21 mouse cellular contexts compared by ENCODE assay signal in the genomic region with DNA sequence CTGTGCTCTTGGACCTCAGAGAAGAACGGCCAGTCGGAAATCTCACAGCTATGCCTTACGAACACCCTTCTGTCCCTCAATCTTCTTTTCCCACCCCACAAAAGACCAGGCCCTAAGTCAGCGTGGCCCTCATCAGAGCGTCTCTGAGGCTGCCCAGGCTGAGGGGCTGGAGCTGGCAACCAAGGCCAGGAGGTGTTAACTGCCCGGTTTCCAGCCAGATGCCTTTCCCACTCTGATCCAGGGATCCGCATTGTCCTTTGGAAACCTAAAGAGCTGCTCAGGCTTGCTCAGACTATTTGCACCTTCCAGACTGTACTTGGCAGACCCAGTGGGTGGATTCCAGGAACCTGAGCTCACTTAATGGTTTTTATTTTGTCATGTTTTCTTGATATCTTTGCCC.
DNase-seq lines count a peak whose midpoint lies in the region; ATAC-seq lines count a peak whose summit lies in the region.
"Had no signal": no experiment of that assay in that cellular context is flagged by ENCODE, and none has a peak within 500 bp of the region (broad histone marks: within the 10 kb centered on the region; RNA-seq: fewer than 3 reads in every experiment).

No protein-coding gene starts in this region.

- no peaks in the 10 kb centered on the region for H3K9me3 ChIP-seq in heart, embryonic 13.5 days
- no peaks in the 10 kb centered on the region for H3K9me3 ChIP-seq in intestine, embryonic 15.5 days
- no peaks in the 10 kb centered on the region for H3K9me3 ChIP-seq in hindbrain, embryonic 14.5 days (ENCODE audit: control insufficient read depth, low read length)
- H3K9me3 ChIP-seq: embryonic facial prominence, embryonic 13.5 days; G1E; limb, embryonic 13.5 days; liver, embryonic 15.5 days; megakaryocyte, embryonic 14.5 days had no signal

- H3K36me3 ChIP-seq in heart, embryonic 13.5 days, result peaks cover 58% of the 10 kb centered on the region
- peaks cover 3% of the 10 kb centered on the region; the same call in 1 of the 2 replicates for H3K36me3 ChIP-seq in intestine, embryonic 15.5 days
- H3K36me3 ChIP-seq in hindbrain, embryonic 14.5 days (replicated peaks; ENCODE audit: control insufficient read depth, insufficient read depth), result no peaks in the 10 kb centered on the region
- H3K36me3 ChIP-seq: G1E; liver, embryonic 15.5 days had no signal

- H3K27me3 ChIP-seq in heart, embryonic 13.5 days (replicated peaks), result no peaks in the 10 kb centered on the region
- no peaks in the 10 kb centered on the region for H3K27me3 ChIP-seq in intestine, embryonic 15.5 days (replicated peaks)
- no peaks in the 10 kb centered on the region for H3K27me3 ChIP-seq in hindbrain, embryonic 14.5 days (ENCODE audit: control insufficient read depth, insufficient read depth, low read length)
- H3K27me3 ChIP-seq: embryonic facial prominence, embryonic 13.5 days; limb, embryonic 13.5 days; liver, embryonic 15.5 days; megakaryocyte, embryonic 14.5 days had no signal

- H3K9ac ChIP-seq in heart, embryonic 13.5 days, result peak overlapping the region; percentile 48; the same call in 1 of the 2 replicates
- no peak overlapping the region for H3K9ac ChIP-seq in intestine, embryonic 15.5 days
- no peak overlapping the region for H3K9ac ChIP-seq in hindbrain, embryonic 14.5 days
- H3K9ac ChIP-seq: embryonic facial prominence, embryonic 13.5 days; limb, embryonic 13.5 days; liver, embryonic 15.5 days had no signal

- no peak for ATAC-seq in heart, embryonic 13.5 days (ENCODE audit: extremely low read depth, insufficient number of reproducible peaks, low FRiP score, low TSS enrichment)
- no peak for ATAC-seq in intestine, embryonic 15.5 days
- no peak for ATAC-seq in hindbrain, embryonic 14.5 days (ENCODE audit: low FRiP score)
- ATAC-seq: hindbrain, embryonic 16.5 days; intestine, postnatal 0 days had no signal

- 50% methylated on average over 7 of the region's 7 CpGs for WGBS in heart, embryonic 13.5 days
- 75% methylated on average over 7 of the region's 7 CpGs for WGBS in intestine, embryonic 15.5 days
- 73% methylated on average over 7 of the region's 7 CpGs for WGBS in hindbrain, embryonic 14.5 days

- H3K27ac ChIP-seq in heart, embryonic 13.5 days (replicated peaks), result peak overlapping the region; percentile 82
- H3K27ac ChIP-seq in intestine, embryonic 15.5 days, result no peak overlapping the region
- no peak overlapping the region for H3K27ac ChIP-seq in hindbrain, embryonic 14.5 days
- H3K27ac ChIP-seq: embryonic facial prominence, embryonic 13.5 days; kidney, postnatal 0 days; limb, embryonic 13.5 days; liver, embryonic 15.5 days had no signal

- peak; percentile 13 for DNase-seq in adrenal gland, postnatal 14 days
- no peak for DNase-seq in adrenal gland, postnatal 10 days
- DNase-seq in heart, adult 9 months (ENCODE audit: low spot score in 2 of 2), result no peak
- peak; percentile 41 for DNase-seq in NIH3T3 (ENCODE audit: low read depth)
- DNase-seq in heart, postnatal 4 days, result peak; percentile 12
- no peak for DNase-seq in hindbrain, embryonic 14.5 days (ENCODE audit: low spot score)
- DNase-seq: cerebellum, adult 11 months; cerebellum, postnatal 10 days; lung, postnatal 14 days; midbrain, embryonic 14.5 days had no signal

- H3K4me3 ChIP-seq in heart, embryonic 13.5 days, result no peak overlapping the region
- H3K4me3 ChIP-seq in intestine, embryonic 15.5 days (replicated peaks), result no peak overlapping the region
- H3K4me3 ChIP-seq in hindbrain, embryonic 14.5 days (replicated peaks; ENCODE audit: low read length), result no peak overlapping the region
- H3K4me3 ChIP-seq: embryonic facial prominence, embryonic 13.5 days; limb, embryonic 13.5 days; liver, embryonic 15.5 days; megakaryocyte, embryonic 14.5 days; myocyte had no signal

- H3K4me2 ChIP-seq in heart, embryonic 13.5 days, result no peak overlapping the region
- H3K4me2 ChIP-seq in intestine, embryonic 15.5 days (replicated peaks), result no peak overlapping the region
- H3K4me2 ChIP-seq in hindbrain, embryonic 14.5 days (replicated peaks), result no peak overlapping the region
- H3K4me2 ChIP-seq: embryonic facial prominence, embryonic 13.5 days; limb, embryonic 13.5 days; liver, embryonic 15.5 days had no signal

- peaks cover 50% of the 10 kb centered on the region for H3K4me1 ChIP-seq in heart, embryonic 13.5 days
- H3K4me1 ChIP-seq in intestine, embryonic 15.5 days (replicated peaks), result no peaks in the 10 kb centered on the region
- H3K4me1 ChIP-seq in hindbrain, embryonic 14.5 days (replicated peaks; ENCODE audit: control insufficient read depth, insufficient read depth, low read length), result no peaks in the 10 kb centered on the region
- H3K4me1 ChIP-seq: liver, embryonic 15.5 days; megakaryocyte, embryonic 14.5 days had no signal

Comparison
In these comparisons a context has a peak if more than half of its experiments do, and no peak if none do; other contexts are left out.
1. DNase-seq: peak in adrenal gland, postnatal 14 days (single experiment), NIH3T3 (single experiment) and heart, postnatal 4 days (single experiment); none in adrenal gland, postnatal 10 days (single experiment), heart, adult 9 months (0 of 2) and hindbrain, embryonic 14.5 days (single experiment).